Comparison of ENCODE assay signal across 8 mouse cellular contexts in the genomic region with DNA sequence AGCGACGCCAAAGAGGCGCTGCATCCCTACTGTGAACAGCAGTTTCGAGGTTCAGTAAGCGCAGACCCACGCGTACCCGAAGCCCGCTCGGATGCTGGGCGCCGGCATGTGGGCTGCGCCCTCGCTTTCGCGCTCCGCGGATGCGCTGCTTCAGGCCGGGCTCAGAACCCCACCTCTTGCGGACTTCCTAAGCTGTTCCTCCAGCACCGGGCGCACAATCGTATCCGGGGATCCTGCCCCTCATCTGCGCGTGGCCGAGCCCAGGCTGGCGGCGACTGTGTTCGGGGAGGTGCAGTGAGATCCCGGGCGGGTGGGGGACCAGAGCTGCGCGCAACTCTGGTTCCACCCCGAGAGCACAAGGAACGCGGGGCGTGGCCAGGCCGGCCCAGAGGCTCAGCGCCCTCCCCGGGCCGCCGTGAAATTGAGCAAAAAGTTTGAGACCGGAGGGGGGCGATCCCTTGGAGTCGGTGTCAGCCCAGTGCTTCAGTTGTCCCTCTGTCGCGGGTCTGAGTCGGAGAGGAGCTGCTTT. TPM values are rescaled to one million over a fixed set of nuclear protein-coding genes. Genes with fewer than 3 reads are reported as not detected.
DNase-seq lines count a peak whose midpoint lies in the region; ATAC-seq and TF ChIP-seq lines count a peak whose summit lies in the region.

No protein-coding gene starts in this region.

- no peak; the same call in 1 of the 2 replicates for TF ChIP-seq CTCF in bone marrow macrophage, adult 2 months (IDR thresholded peaks at IDR 0.05; ENCODE audit: low read depth, low read length)

- peak overlapping the region; percentile 88 for H3K4me2 ChIP-seq in forebrain, embryonic 13.5 days
- peak overlapping the region; percentile 94 for H3K4me2 ChIP-seq in stomach, embryonic 14.5 days (replicated peaks; ENCODE audit: low read depth, low read length)

- under 1% methylated on average over 50 of the region's 50 CpGs for WGBS in forebrain, embryonic 13.5 days
- WGBS in limb, embryonic 10.5 days: under 1% methylated on average over 50 of the region's 50 CpGs
- WGBS in stomach, embryonic 14.5 days: under 1% methylated on average over 50 of the region's 50 CpGs

- H3K27ac ChIP-seq in bone marrow macrophage, adult 2 months (ENCODE audit: insufficient read depth, low read depth, low read length): no peak overlapping the region
- no peak overlapping the region for H3K27ac ChIP-seq in forebrain, embryonic 13.5 days
- peak overlapping the region; percentile 65 for H3K27ac ChIP-seq in limb, embryonic 10.5 days
- peak overlapping the region; percentile 63; the same call in 1 of the 2 replicates for H3K27ac ChIP-seq in stomach, embryonic 14.5 days (ENCODE audit: low read length)

- H3K9me3 ChIP-seq in forebrain, embryonic 13.5 days (replicated peaks): no peaks in the 10 kb centered on the region
- no peaks in the 10 kb centered on the region for H3K9me3 ChIP-seq in limb, embryonic 10.5 days (replicated peaks)
- H3K9me3 ChIP-seq in stomach, embryonic 14.5 days (ENCODE audit: control insufficient read depth, low read depth, low read length): no peaks in the 10 kb centered on the region

- intact Hi-C loops in heart, postnatal 36 days (cut with DNase I): no loop called here

- no peaks in the 10 kb centered on the region for H3K4me1 ChIP-seq in bone marrow macrophage, adult 2 months (ENCODE audit: control insufficient read depth, insufficient read depth, low read length)
- peaks cover 43% of the 10 kb centered on the region for H3K4me1 ChIP-seq in forebrain, embryonic 13.5 days
- H3K4me1 ChIP-seq in limb, embryonic 10.5 days: peaks cover 50% of the 10 kb centered on the region
- H3K4me1 ChIP-seq in stomach, embryonic 14.5 days (ENCODE audit: control insufficient read depth, insufficient read depth, low read length): peaks cover 31% of the 10 kb centered on the region

- ATAC-seq in forebrain, embryonic 13.5 days: 0 out of 2 replicates have a peak, but pooled peaks have one; percentile 17
- ATAC-seq in stomach, embryonic 14.5 days (ENCODE audit: insufficient number of reproducible peaks, insufficient read depth, low FRiP score, low read depth): peak; percentile 79

- DNase-seq in MN1 (ENCODE audit: low spot score): peak; percentile 38
- peak; percentile 74 to 82 for DNase-seq in heart, postnatal 36 days
- peak; percentile 76 for DNase-seq in limb, embryonic 10.5 days (ENCODE audit: low spot score)
- DNase-seq in mesoderm, embryonic 11.5 days (ENCODE audit: low read depth, low spot score): peak; percentile 57
- no peak for DNase-seq in layer of hippocampus, postnatal 25 days (ENCODE audit: extremely low spot score in 1 of 2, low spot score in 1 of 2)

- peaks cover 67% of the 10 kb centered on the region for H3K27me3 ChIP-seq in forebrain, embryonic 13.5 days
- peaks cover 83% of the 10 kb centered on the region for H3K27me3 ChIP-seq in limb, embryonic 10.5 days (ENCODE audit: low read depth, poor library complexity, severe bottlenecking)
- 0 out of 2 replicates have a peak, but pooled peaks cover 2% of the 10 kb centered on the region for H3K27me3 ChIP-seq in stomach, embryonic 14.5 days (ENCODE audit: control insufficient read depth, insufficient read depth, low read length)

- peak overlapping the region; percentile 37 for H3K4me3 ChIP-seq in bone marrow macrophage, adult 2 months (ENCODE audit: insufficient read depth, low read length)
- peak overlapping the region; percentile 48 for H3K4me3 ChIP-seq in forebrain, embryonic 13.5 days
- H3K4me3 ChIP-seq in limb, embryonic 10.5 days: peak overlapping the region; percentile 68
- H3K4me3 ChIP-seq in stomach, embryonic 14.5 days (ENCODE audit: low read depth, low read length): peak overlapping the region; percentile 53

- H3K36me3 ChIP-seq in forebrain, embryonic 13.5 days (ENCODE audit: poor library complexity, severe bottlenecking): peaks cover 9% of the 10 kb centered on the region
- H3K36me3 ChIP-seq in limb, embryonic 10.5 days: peaks cover 8% of the 10 kb centered on the region
- no peaks in the 10 kb centered on the region; the same call in 1 of the 2 replicates for H3K36me3 ChIP-seq in stomach, embryonic 14.5 days (ENCODE audit: control insufficient read depth, insufficient read depth, low read length)

- TF ChIP-seq POLR2A in bone marrow macrophage, adult 2 months (IDR thresholded peaks at IDR 0.05; ENCODE audit: borderline replicate concordance, low read depth, low read length): no peak

- peak overlapping the region; percentile 56 for H3K9ac ChIP-seq in forebrain, embryonic 13.5 days
- peak overlapping the region; percentile 53 for H3K9ac ChIP-seq in stomach, embryonic 14.5 days (replicated peaks; ENCODE audit: low read depth, low read length)

RNA-seq across cellular contexts. Expression of gene Sphk1, which starts 2.1 kb away (rescaled TPM):
- polyA plus RNA-seq in bone marrow macrophage, adult 2 months (2012; ENCODE audit: insufficient read depth, insufficient read length, missing spikeins): not detected in 2 replicates
- polyA plus RNA-seq in forebrain, embryonic 13.5 days (2015; fragmentation: Nextera tagmentation; extraction: Ambion mirVana): 0.98 and 2.2 TPM in 2 replicates
- 1 to 10 TPM; 1.0 to 1.2 TPM for total RNA-seq in heart, postnatal 36 days (2021)
- polyA plus RNA-seq in limb, embryonic 10.5 days (2016; fragmentation: Nextera tagmentation; extraction: Ambion mirVana): 0.30 and 0.54 TPM in 2 replicates
- 11.5 and 13.0 TPM in 2 replicates for polyA plus RNA-seq in stomach, embryonic 14.5 days (2014; fragmentation: Nextera tagmentation; extraction: Ambion mirVana)
- total RNA-seq in layer of hippocampus, postnatal 25 days (2021): 1 to 10 TPM; 1.3 to 2.1 TPM

RNA-seq across cellular contexts. Expression of gene Prpsap1, which starts 38.9 kb away (rescaled TPM):
- polyA plus RNA-seq in bone marrow macrophage, adult 2 months (2012; ENCODE audit: insufficient read depth, insufficient read length, missing spikeins): 50.8 and 54.5 TPM in 2 replicates
- polyA plus RNA-seq in forebrain, embryonic 13.5 days (2015; fragmentation: Nextera tagmentation; extraction: Ambion mirVana): 178 and 184 TPM in 2 replicates
- total RNA-seq in heart, postnatal 36 days (2021): 10 to 100 TPM; 30.9 to 34.6 TPM
- polyA plus RNA-seq in limb, embryonic 10.5 days (2016; fragmentation: Nextera tagmentation; extraction: Ambion mirVana): 203 and 209 TPM in 2 replicates
- 216 and 218 TPM in 2 replicates for polyA plus RNA-seq in stomach, embryonic 14.5 days (2014; fragmentation: Nextera tagmentation; extraction: Ambion mirVana)
- 10 to 100 TPM; 76.4 to 88.4 TPM for total RNA-seq in layer of hippocampus, postnatal 25 days (2021)

RNA-seq across cellular contexts. Expression of gene Ube2o, which starts 48.4 kb away (rescaled TPM):
- 6.2 and 8.0 TPM in 2 replicates for polyA plus RNA-seq in bone marrow macrophage, adult 2 months (2012; ENCODE audit: insufficient read depth, insufficient read length, missing spikeins)
- 11.9 and 12.1 TPM in 2 replicates for polyA plus RNA-seq in forebrain, embryonic 13.5 days (2015; fragmentation: Nextera tagmentation; extraction: Ambion mirVana)
- 10 to 100 TPM; 28.5 to 29.7 TPM for total RNA-seq in heart, postnatal 36 days (2021)
- 12.7 and 16.4 TPM in 2 replicates for polyA plus RNA-seq in limb, embryonic 10.5 days (2016; fragmentation: Nextera tagmentation; extraction: Ambion mirVana)
- polyA plus RNA-seq in stomach, embryonic 14.5 days (2014; fragmentation: Nextera tagmentation; extraction: Ambion mirVana): 10.1 and 11.4 TPM in 2 replicates
- total RNA-seq in layer of hippocampus, postnatal 25 days (2021): 10 to 100 TPM; 97.0 to 97.1 TPM

RNA-seq across cellular contexts. Expression of gene Aanat, which starts 53.4 kb away (rescaled TPM):
- not detected in 2 replicates for polyA plus RNA-seq in bone marrow macrophage, adult 2 months (2012; ENCODE audit: insufficient read depth, insufficient read length, missing spikeins)
- 0.25 and 0.39 TPM in 2 replicates for polyA plus RNA-seq in forebrain, embryonic 13.5 days (2015; fragmentation: Nextera tagmentation; extraction: Ambion mirVana)
- not detected for total RNA-seq in heart, postnatal 36 days (2021)
- not detected in 2 replicates for polyA plus RNA-seq in limb, embryonic 10.5 days (2016; fragmentation: Nextera tagmentation; extraction: Ambion mirVana)
- not detected in 2 replicates for polyA plus RNA-seq in stomach, embryonic 14.5 days (2014; fragmentation: Nextera tagmentation; extraction: Ambion mirVana)
- under 1 TPM; 0.32 to 0.68 TPM for total RNA-seq in layer of hippocampus, postnatal 25 days (2021)

Comparison
In these comparisons a context has a peak if more than half of its experiments do, and no peak if none do; other contexts are left out.
1. DNase-seq: peak in MN1 (single experiment), heart, postnatal 36 days (2 of 2), limb, embryonic 10.5 days (single experiment) and mesoderm, embryonic 11.5 days (single experiment); none in layer of hippocampus, postnatal 25 days (0 of 2).
2. H3K27ac ChIP-seq: peak in limb, embryonic 10.5 days (single experiment) and stomach, embryonic 14.5 days (single experiment); none in bone marrow macrophage, adult 2 months (single experiment) and forebrain, embryonic 13.5 days (single experiment).
3. Peak in every context shown above with its lines, with median percentiles within 50 percentile points of each other: H3K4me3 ChIP-seq.